Mouse (Mus musculus) forebrain, postnatal 0 days (tissue): ENCODE results near the gene Cox15. TPM values are rescaled to one million over a fixed set of nuclear protein-coding genes. Genes with fewer than 3 reads are reported as not detected.

Experiments
- ATAC-seq: fragments of 200-750 bp; cut with Nextera tagmentation; 2 replicates; pipeline ENCODE4 v1.8.0; 2017; ENCODE audit warnings: mild to moderate bottlenecking, moderate library complexity
- DNase-seq: peaks from one replicate; pipeline ENCODE4 v3.0.0-alpha.2; 2015
- H3K27ac ChIP-seq: fragments of 300-500 bp; sonication (generic); 2 replicates; pipeline ENCODE4 v1.5.1; 2014; ENCODE audit warnings: low read depth, mild to moderate bottlenecking, antibody characterized with exemption, low read length, moderate library complexity, mixed read lengths
- H3K27me3 ChIP-seq: fragments of 300-500 bp; sonication (generic); 2 replicates; pipeline ENCODE4 v1.6.1; 2014; ENCODE audit warnings: mild to moderate bottlenecking, low read length, mixed read lengths; ENCODE audit not compliant: insufficient read depth
- H3K36me3 ChIP-seq: fragments of 300-500 bp; sonication (generic); 2 replicates; pipeline ENCODE4 v1.6.1; 2014; ENCODE audit warnings: mild to moderate bottlenecking, moderate library complexity; ENCODE audit not compliant: insufficient read depth
- H3K4me1 ChIP-seq: fragments of 300-500 bp; sonication (generic); 2 replicates; pipeline ENCODE4 v1.6.1; 2014; ENCODE audit warnings: antibody characterized with exemption; ENCODE audit not compliant: insufficient read depth
- H3K4me2 ChIP-seq: fragments of 300-500 bp; sonication (generic); 2 replicates; pipeline ENCODE4 v1.6.1; 2014; ENCODE audit warnings: low read depth, mild to moderate bottlenecking, moderate library complexity
- H3K4me3 ChIP-seq: fragments of 300-500 bp; sonication (generic); 2 replicates; pipeline ENCODE4 v1.5.1; 2014; ENCODE audit warnings: low read depth, low read length, mixed read lengths
- H3K9ac ChIP-seq: fragments of 300-500 bp; sonication (generic); 2 replicates; pipeline ENCODE4 v1.6.1; 2014; ENCODE audit warnings: mild to moderate bottlenecking
- H3K9me3 ChIP-seq: fragments of 300-500 bp; sonication (generic); 2 replicates; pipeline ENCODE4 v1.6.1; 2016; ENCODE audit warnings: low read length
- CTCF ChIP-seq: sonication (generic); IDR thresholded peaks from 2 replicates; pipeline ENCODE4 v1.5.1; 2016; ENCODE audit warnings: antibody characterized with exemption, control low read depth, low read depth
- WGBS: fragments of 180-500 bp; shearing (Covaris S2); extraction: QIAGEN DNeasy Blood & Tissue Kit; methylation state at CpG from one replicate; pipeline ENCODE4 v1.1.7; 2014; 5-methylcytosine and 5-hydroxymethylcytosine counted together
- polyA plus RNA-seq: library from polyadenylated mRNA; unstranded; fragments of >200 nt; fragmentation: Nextera tagmentation; extraction: Ambion mirVana; gene quantifications from 2 replicates; pipeline ENCODE4 v1.2.1, GENCODE M21; 2015
- total RNA-seq: library from RNA; depleted of rRNA; stranded (reverse); fragments of >200 nt; gene quantifications from 2 replicates; pipeline ENCODE4 v1.2.3, GENCODE M21; 2014

Gene Cox15
- total and polyA plus RNA-seq, 2 experiments from 2014 or later, result 9.1 to 20.5 TPM

- Histone ChIP-seq H3K4me1 (no peaks in the 10 kb centered on the region), H3K4me3 (no peak overlapping the region), H3K27me3 (no peaks in the 10 kb centered on the region), H3K9ac (no peak overlapping the region), H3K4me2 (no peak overlapping the region), H3K9me3 (no peaks in the 10 kb centered on the region), H3K36me3 (no peaks in the 10 kb centered on the region), H3K27ac (no peak overlapping the region)
- ATAC-seq (no peak), DNase-seq (no peak)
- no peak for TF ChIP-seq CTCF
These were observed 8.9 kb upstream of the Cox15 start for GRCm38 (mm10) chr19:43761543-43762256.

- Histone ChIP-seq H3K4me3 (no peak overlapping the region), H3K27ac (no peak overlapping the region), H3K4me1 (no peaks in the 10 kb centered on the region), H3K27me3 (no peaks in the 10 kb centered on the region), H3K9ac (no peak overlapping the region), H3K9me3 (no peaks in the 10 kb centered on the region), H3K36me3 (no peaks in the 10 kb centered on the region), H3K4me2 (no peak overlapping the region)
- TF ChIP-seq CTCF, result peak; percentile 68
- DNase-seq, result peak; percentile 62
- no peak for ATAC-seq
- 19% methylated on average over 6 of the region's 6 CpGs for WGBS
These were observed 7.7 kb upstream of the Cox15 start for GRCm38 (mm10) chr19:43760504-43760903.

GRCm38 (mm10) chr19:43754872-43755271 lies 2.1 kb upstream of the Cox15 start:
- Histone ChIP-seq H3K4me1 (peaks cover 8% of the 10 kb centered on the region; the same call in 1 of the 2 replicates), H3K9ac (no peak overlapping the region), H3K4me3 (no peak overlapping the region), H3K36me3 (peaks cover 8% of the 10 kb centered on the region; the same call in 1 of the 2 replicates), H3K4me2 (no peak overlapping the region), H3K27ac (no peak overlapping the region), H3K27me3 (no peaks in the 10 kb centered on the region), H3K9me3 (no peaks in the 10 kb centered on the region)
- WGBS, result 73% methylated on average over 2 of the region's 2 CpGs
- TF ChIP-seq CTCF, result no peak
- DNase-seq (no peak), ATAC-seq (no peak)

GRCm38 (mm10) chr19:43754237-43754636 lies 1.4 kb upstream of the Cox15 start:
- H3K4me3 ChIP-seq, result no peak overlapping the region
- peaks cover 10% of the 10 kb centered on the region; the same call in 1 of the 2 replicates for H3K36me3 ChIP-seq
- ATAC-seq (no peak), DNase-seq (no peak)
- H3K27ac ChIP-seq, result no peak overlapping the region
- no peaks in the 10 kb centered on the region for H3K9me3 ChIP-seq
- peaks cover 8% of the 10 kb centered on the region; the same call in 1 of the 2 replicates for H3K4me1 ChIP-seq
- H3K27me3 ChIP-seq, result no peaks in the 10 kb centered on the region
- H3K9ac ChIP-seq, result no peak overlapping the region
- no peak for TF ChIP-seq CTCF
- 72% methylated on average over 2 of the region's 2 CpGs for WGBS
- H3K4me2 ChIP-seq, result no peak overlapping the region

GRCm38 (mm10) chr19:43753226-43753835 lies 531 bp upstream of the Cox15 start:
- Histone ChIP-seq H3K4me3 (peak overlapping the region; percentile 49), H3K4me2 (peak overlapping the region; percentile 54), H3K9me3 (no peaks in the 10 kb centered on the region), H3K27ac (peak overlapping the region; percentile 85), H3K9ac (peak overlapping the region; percentile 73), H3K36me3 (peaks cover 17% of the 10 kb centered on the region), H3K27me3 (no peaks in the 10 kb centered on the region), H3K4me1 (peaks cover 8% of the 10 kb centered on the region; the same call in 1 of the 2 replicates)
- WGBS, result under 1% methylated on average over 24 of the region's 24 CpGs
- TF ChIP-seq CTCF, result peak; percentile 75
- no peak for DNase-seq
- peak; percentile 84 for ATAC-seq

GRCm38 (mm10) chr19:43750008-43750407 lies 2.8 kb downstream of the Cox15 start:
- H3K36me3 ChIP-seq, result peaks cover 49% of the 10 kb centered on the region
- WGBS, result 95% methylated on average over 2 of the region's 2 CpGs
- TF ChIP-seq CTCF, result no peak
- H3K27me3 ChIP-seq, result no peaks in the 10 kb centered on the region
- no peak overlapping the region for H3K27ac ChIP-seq
- H3K9me3 ChIP-seq, result no peaks in the 10 kb centered on the region
- no peak overlapping the region for H3K9ac ChIP-seq
- ATAC-seq, result no peak
- no peak overlapping the region for H3K4me2 ChIP-seq
- H3K4me1 ChIP-seq, result peaks cover 8% of the 10 kb centered on the region; the same call in 1 of the 2 replicates
- H3K4me3 ChIP-seq, result no peak overlapping the region
- DNase-seq, result no peak

GRCm38 (mm10) chr19:43747877-43748276 lies 4.9 kb downstream of the Cox15 start:
- Histone ChIP-seq H3K4me2 (no peak overlapping the region), H3K27me3 (no peaks in the 10 kb centered on the region), H3K4me1 (0 out of 2 replicates have a peak, but pooled peaks cover 4% of the 10 kb centered on the region), H3K9ac (no peak overlapping the region), H3K9me3 (no peaks in the 10 kb centered on the region), H3K36me3 (peaks cover 58% of the 10 kb centered on the region), H3K4me3 (no peak overlapping the region), H3K27ac (no peak overlapping the region)
- ATAC-seq (no peak), DNase-seq (no peak)
- no peak for TF ChIP-seq CTCF
- WGBS, result 86% methylated on average over 4 of the region's 4 CpGs
